Mouse (Mus musculus) C2C12 (cell line): ENCODE results near the gene 7530416G11Rik.

Experiments
- CTCF ChIP-seq: IDR thresholded peaks from one replicate; pipeline ENCODE4 v1.5.1; 2011; ENCODE audit not compliant: control insufficient read depth, insufficient read depth, insufficient read length
- MAX ChIP-seq: IDR thresholded peaks from one replicate; pipeline ENCODE4 v1.6.1; 2011; ENCODE audit warnings: mild to moderate bottlenecking, control low read depth

- TF ChIP-seq CTCF (no peak), MAX (no peak)
These were observed 16.4 kb upstream of the 7530416G11Rik start for GRCm38 (mm10) chr15:85519438-85519837.
